In the genomic region with DNA sequence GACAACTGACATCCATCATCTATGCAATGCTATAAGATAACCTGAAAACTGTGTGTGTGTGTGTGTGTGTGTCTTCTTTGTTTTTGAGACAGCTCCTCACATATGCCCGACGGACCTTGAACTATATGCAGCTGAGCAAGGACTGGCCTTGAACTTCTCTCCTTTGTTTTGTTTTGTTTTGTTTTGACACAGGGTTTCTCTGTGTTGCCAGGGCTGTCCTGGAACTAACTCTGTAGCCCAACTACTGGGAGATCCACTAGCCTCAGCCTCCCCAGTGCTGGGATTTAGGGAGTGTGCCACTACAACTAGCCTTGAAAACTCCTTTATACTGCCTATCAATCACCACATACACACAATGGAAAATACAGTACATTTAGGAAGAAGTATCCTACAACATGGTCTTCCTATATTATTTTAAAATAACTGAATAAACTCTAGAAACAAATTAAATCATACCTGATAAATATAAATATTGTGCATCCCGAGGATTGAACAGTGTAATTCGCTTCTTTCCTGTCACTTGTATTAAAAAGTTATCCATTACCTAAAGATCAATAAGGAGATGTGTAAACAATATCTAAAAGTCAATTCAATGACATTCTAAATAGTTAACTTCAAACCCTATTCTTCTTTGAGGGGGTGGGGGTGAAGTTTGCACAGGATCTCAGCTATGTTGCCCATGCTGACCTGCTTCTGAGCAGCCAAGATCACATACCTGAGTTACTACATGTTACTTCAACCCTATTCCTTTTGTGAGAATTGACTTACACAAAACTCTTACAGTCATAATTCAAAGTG, we compare ENCODE assay signal across 30 mouse cellular contexts.
"Had no signal": no experiment of that assay in that cellular context is flagged by ENCODE, and none has a peak within 500 bp of the region (broad histone marks: within the 10 kb centered on the region; RNA-seq: fewer than 3 reads in every experiment).

No protein-coding gene starts in this region.

- H3K9me3 ChIP-seq: limb, embryonic 10.5 days; limb, embryonic 12.5 days; limb, embryonic 13.5 days; limb, embryonic 15.5 days; liver, embryonic 13.5 days; liver, embryonic 15.5 days; lung, embryonic 15.5 days; megakaryocyte, embryonic 14.5 days; midbrain, embryonic 10.5 days; midbrain, embryonic 12.5 days; midbrain, embryonic 13.5 days; midbrain, embryonic 15.5 days; neural tube, embryonic 12.5 days; neural tube, embryonic 13.5 days had no signal

- H3K27ac ChIP-seq: left cerebral cortex, adult 2 months; limb, embryonic 10.5 days; limb, embryonic 12.5 days; limb, embryonic 13.5 days; limb, embryonic 15.5 days; liver, embryonic 13.5 days; liver, embryonic 14.5 days; liver, embryonic 15.5 days; lung, embryonic 15.5 days; macrophage; midbrain, embryonic 10.5 days; midbrain, embryonic 12.5 days; midbrain, embryonic 13.5 days; midbrain, embryonic 15.5 days; neural tube, embryonic 12.5 days; neural tube, embryonic 13.5 days had no signal

- H3K4me3 ChIP-seq: left cerebral cortex, adult 2 months; limb, embryonic 10.5 days; limb, embryonic 12.5 days; limb, embryonic 13.5 days; limb, embryonic 15.5 days; liver, embryonic 13.5 days; liver, embryonic 15.5 days; lung, embryonic 15.5 days; megakaryocyte, embryonic 14.5 days; midbrain, embryonic 10.5 days; midbrain, embryonic 12.5 days; midbrain, embryonic 13.5 days; midbrain, embryonic 15.5 days; myocyte; neural tube, embryonic 12.5 days; neural tube, embryonic 13.5 days had no signal

- ATAC-seq: lung, postnatal 0 days; midbrain, embryonic 13.5 days; midbrain, embryonic 15.5 days; midbrain, embryonic 16.5 days had no signal

- H3K4me2 ChIP-seq: limb, embryonic 12.5 days; limb, embryonic 13.5 days; limb, embryonic 15.5 days; liver, embryonic 13.5 days; liver, embryonic 15.5 days; lung, embryonic 14.5 days; lung, embryonic 15.5 days; midbrain, embryonic 11.5 days; midbrain, embryonic 12.5 days; midbrain, embryonic 13.5 days; midbrain, embryonic 15.5 days; neural tube, embryonic 12.5 days; neural tube, embryonic 13.5 days had no signal

- H3K27me3 ChIP-seq: limb, embryonic 12.5 days; limb, embryonic 13.5 days; limb, embryonic 15.5 days; liver, embryonic 13.5 days; liver, embryonic 15.5 days; lung, embryonic 15.5 days; megakaryocyte, embryonic 14.5 days; midbrain, embryonic 12.5 days; midbrain, embryonic 13.5 days; midbrain, embryonic 15.5 days; neural tube, embryonic 12.5 days; neural tube, embryonic 13.5 days had no signal

- H3K9ac ChIP-seq: limb, embryonic 12.5 days; limb, embryonic 13.5 days; limb, embryonic 15.5 days; liver, embryonic 13.5 days; liver, embryonic 14.5 days; liver, embryonic 15.5 days; lung, embryonic 14.5 days; lung, embryonic 15.5 days; midbrain, embryonic 12.5 days; midbrain, embryonic 13.5 days; midbrain, embryonic 15.5 days; neural tube, embryonic 12.5 days; neural tube, embryonic 13.5 days had no signal

- H3K4me1 ChIP-seq: limb, embryonic 10.5 days; limb, embryonic 12.5 days; limb, embryonic 13.5 days; limb, embryonic 15.5 days; liver, embryonic 15.5 days; lung, embryonic 15.5 days; midbrain, embryonic 10.5 days; midbrain, embryonic 12.5 days; midbrain, embryonic 15.5 days; neural tube, embryonic 12.5 days had no signal

- DNase-seq: left cerebral cortex, postnatal 4 days; liver, embryonic 13.5 days; lung, adult 18-20 months; lung, adult 2 months; lung, embryonic 14.5 days; lung, postnatal 10 days; lung, postnatal 14 days; lung, postnatal 36 days; lung, postnatal 4 days; midbrain, embryonic 14.5 days had no signal
